Mouse (Mus musculus) kidney, embryonic 16.5 days (tissue): ENCODE measurements around the gene Syce3. TPM values are rescaled to one million over a fixed set of nuclear protein-coding genes. Genes with fewer than 3 reads are reported as not detected.
A peak's percentile ranks its signal among the peaks of the same experiment; 100 is the strongest.

Source experiments
- ATAC-seq: fragments of 200-750 bp; cut with Nextera tagmentation; 2 replicates; pipeline ENCODE4 v1.8.0; 2017; ENCODE audit warnings: moderate TSS enrichment; ENCODE audit not compliant: low FRiP score, low TSS enrichment
- H3K27ac ChIP-seq: fragments of 300-500 bp; sonication (generic); 2 replicates; pipeline ENCODE4 v1.5.1; 2014; ENCODE audit warnings: low read length
- H3K27me3 ChIP-seq: fragments of 300-500 bp; sonication (generic); 2 replicates; pipeline ENCODE4 v1.6.1; 2014; ENCODE audit warnings: low read length, control low read depth, mixed read lengths; ENCODE audit not compliant: insufficient read depth
- H3K36me3 ChIP-seq: fragments of 300-500 bp; sonication (generic); 2 replicates; pipeline ENCODE4 v1.6.1; 2014; ENCODE audit warnings: low read length, control low read depth, mixed read lengths; ENCODE audit not compliant: insufficient read depth
- H3K4me1 ChIP-seq: fragments of 300-500 bp; sonication (generic); 2 replicates; pipeline ENCODE4 v1.6.1; 2014; ENCODE audit warnings: low read length, control low read depth, mixed read lengths; ENCODE audit not compliant: insufficient read depth
- H3K4me2 ChIP-seq: fragments of 300-500 bp; sonication (generic); replicated peaks from 2 replicates; pipeline ENCODE4 v1.6.1; 2014; ENCODE audit warnings: low read depth, low read length
- H3K4me3 ChIP-seq: fragments of 300-500 bp; sonication (generic); 2 replicates; pipeline ENCODE4 v1.5.1; 2014; ENCODE audit warnings: mild to moderate bottlenecking, low read length
- H3K9ac ChIP-seq: fragments of 300-500 bp; sonication (generic); replicated peaks from 2 replicates; pipeline ENCODE4 v1.6.1; 2014; ENCODE audit warnings: low read length
- H3K9me3 ChIP-seq: fragments of 300-500 bp; sonication (generic); 2 replicates; pipeline ENCODE4 v1.6.1; 2016; ENCODE audit warnings: low read length, control low read depth
- WGBS: fragments of 180-500 bp; shearing (Covaris S2); extraction: QIAGEN DNeasy Blood & Tissue Kit; methylation state at CpG from one replicate; pipeline ENCODE4 v1.1.7; 2014; 5-methylcytosine and 5-hydroxymethylcytosine counted together
- polyA plus RNA-seq: library from polyadenylated mRNA; unstranded; fragments of >200 nt; fragmentation: Nextera tagmentation; extraction: Ambion mirVana; gene quantifications from 2 replicates; pipeline ENCODE4 v1.2.1, GENCODE M21; 2015

The Syce3 gene
- polyA plus RNA-seq, 1 experiment from 2014 or later = not detected

DNA sequence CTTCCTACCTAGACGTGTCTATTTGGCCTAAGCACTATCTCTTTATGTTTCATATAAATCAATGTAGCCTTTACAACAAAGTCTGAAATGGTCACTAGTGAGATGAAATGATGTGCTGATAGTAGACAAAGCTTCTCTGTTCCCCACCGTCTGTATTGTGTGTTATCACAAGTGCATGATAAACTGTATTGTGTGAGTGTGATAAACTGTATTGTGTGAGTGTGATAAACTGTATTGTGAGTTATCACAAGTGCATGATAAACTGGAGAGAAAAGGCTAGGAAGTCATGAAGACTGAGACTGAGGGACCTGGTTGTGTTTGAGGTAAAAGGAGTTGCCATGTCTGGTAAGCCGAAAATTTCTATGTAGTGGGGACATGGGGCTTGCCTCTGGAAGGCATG, 51.5 kb downstream of the Syce3 start:
- H3K27ac ChIP-seq = no peak overlapping the region
- H3K27me3 ChIP-seq = no peaks in the 10 kb centered on the region
- no peak for ATAC-seq
- no peak overlapping the region for H3K9ac ChIP-seq
- no peak overlapping the region for H3K4me2 ChIP-seq
- peaks cover 22% of the 10 kb centered on the region for H3K4me1 ChIP-seq
- no peaks in the 10 kb centered on the region for H3K9me3 ChIP-seq
- 78% methylated on average over 3 of the region's 3 CpGs for WGBS
- H3K36me3 ChIP-seq = peaks cover 29% of the 10 kb centered on the region
- no peak overlapping the region for H3K4me3 ChIP-seq

- under 1% methylated on average over 15 of the region's 15 CpGs for WGBS
- peak; percentile 74 for ATAC-seq
These were observed 53.9 kb downstream of the Syce3 start for GRCm38 (mm10) chr15:89356372-89356771.

DNA sequence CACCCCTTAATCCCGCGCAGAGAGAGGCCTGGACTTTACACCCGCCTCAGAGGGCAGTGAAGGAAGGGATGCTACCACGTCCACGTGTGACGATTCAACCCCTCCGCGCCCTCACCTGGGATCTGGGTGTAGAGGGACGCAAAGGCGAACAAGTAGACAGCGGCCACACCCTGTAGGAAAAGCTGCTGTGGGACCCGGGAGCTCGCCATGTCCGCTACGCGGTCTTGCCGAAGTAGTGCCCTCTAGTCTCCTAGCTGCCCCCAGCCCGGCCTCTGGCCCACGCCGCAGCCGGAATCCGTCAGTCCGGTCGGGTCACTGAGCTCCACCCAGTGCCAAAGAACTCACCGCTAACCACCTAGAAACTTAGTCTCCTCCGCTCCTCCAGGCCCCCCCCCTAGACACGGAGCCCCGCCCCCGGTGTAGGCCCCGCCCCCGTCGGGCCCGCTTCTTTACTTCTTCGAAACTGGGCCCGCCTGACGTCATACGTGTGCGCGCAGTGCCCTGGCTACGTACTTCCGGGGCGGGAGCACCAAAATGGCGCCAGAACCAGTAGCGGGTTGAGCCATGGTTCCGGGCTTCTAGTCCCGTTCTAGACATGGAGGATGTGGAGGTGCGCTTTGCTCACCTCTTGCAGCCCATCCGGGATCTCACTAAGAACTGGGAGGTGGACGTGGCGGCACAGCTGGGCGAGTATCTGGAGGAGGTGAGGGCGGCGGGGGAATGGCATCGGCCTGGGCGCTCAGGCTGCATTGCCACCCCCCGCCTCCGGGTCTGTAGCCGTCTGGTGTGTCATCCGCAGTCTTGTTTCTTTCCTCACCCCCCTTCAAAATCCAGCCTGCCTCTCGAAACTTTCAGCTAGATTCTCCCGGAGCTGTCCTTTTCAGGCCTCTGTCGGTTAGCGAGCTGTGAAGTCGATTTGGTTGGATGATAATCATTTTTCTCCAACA, 54.8 kb downstream of the Syce3 start, which contains the start of the genes Lmf2 and Ncaph2:
Gene Lmf2, minus strand, starts transcription at position 419 of the 947 bp plus-strand sequence.
Gene Ncaph2, plus strand, starts transcription at position 479 of the 947 bp plus-strand sequence.
- Histone ChIP-seq H3K9me3 (no peaks in the 10 kb centered on the region), H3K27me3 (no peaks in the 10 kb centered on the region), H3K27ac (peak within 1 kb of the TSS; percentile 89), H3K4me1 (peaks cover 22% of the 10 kb centered on the region), H3K36me3 (peaks cover 31% of the 10 kb centered on the region), H3K9ac (peak within 1 kb of the TSS; percentile 77), H3K4me2 (peak within 1 kb of the TSS; percentile 80), H3K4me3 (peak within 1 kb of the TSS; percentile 62)
- WGBS = under 1% methylated on average over 62 of the region's 64 CpGs
- peak; percentile 90 for ATAC-seq

More at GRCm38 (mm10) chr15:89356372-89356771, 53.9 kb downstream of the Syce3 start:
- peaks cover 22% of the 10 kb centered on the region for H3K4me1 ChIP-seq
- no peaks in the 10 kb centered on the region for H3K9me3 ChIP-seq
- peak overlapping the region; percentile 62 for H3K4me3 ChIP-seq
- H3K4me2 ChIP-seq = peak overlapping the region; percentile 76
- no peaks in the 10 kb centered on the region for H3K27me3 ChIP-seq
- peak overlapping the region; percentile 77 for H3K9ac ChIP-seq
- peak overlapping the region; percentile 89 for H3K27ac ChIP-seq
- peaks cover 32% of the 10 kb centered on the region for H3K36me3 ChIP-seq

GRCm38 (mm10) chr15:89354455-89354854, 55.8 kb downstream of the Syce3 start:
- H3K36me3 ChIP-seq = peaks cover 29% of the 10 kb centered on the region
- H3K4me2 ChIP-seq = peak overlapping the region; percentile 80
- H3K4me3 ChIP-seq = peak overlapping the region; percentile 62
- peak overlapping the region; percentile 77 for H3K9ac ChIP-seq
- H3K4me1 ChIP-seq = peaks cover 22% of the 10 kb centered on the region
- 70% methylated on average over 7 of the region's 7 CpGs for WGBS
- no peaks in the 10 kb centered on the region for H3K9me3 ChIP-seq
- ATAC-seq = no peak
- H3K27me3 ChIP-seq = no peaks in the 10 kb centered on the region
- H3K27ac ChIP-seq = no peak overlapping the region

- H3K36me3 ChIP-seq = peaks cover 29% of the 10 kb centered on the region
- H3K4me1 ChIP-seq = peaks cover 22% of the 10 kb centered on the region
- peak overlapping the region; percentile 77; the same call in 1 of the 2 replicates for H3K9ac ChIP-seq
- 96% methylated on average over 16 of the region's 16 CpGs for WGBS
- no peak for ATAC-seq
- H3K4me2 ChIP-seq = no peak overlapping the region
- H3K27ac ChIP-seq = no peak overlapping the region
- no peak overlapping the region for H3K4me3 ChIP-seq
- no peaks in the 10 kb centered on the region for H3K9me3 ChIP-seq
- no peaks in the 10 kb centered on the region for H3K27me3 ChIP-seq
These were observed 56.5 kb downstream of the Syce3 start for GRCm38 (mm10) chr15:89353837-89354236.

- no peak overlapping the region for H3K27ac ChIP-seq
- no peaks in the 10 kb centered on the region for H3K27me3 ChIP-seq
- ATAC-seq = no peak
- 98% methylated on average over 12 of the region's 12 CpGs for WGBS
- peaks cover 17% of the 10 kb centered on the region for H3K4me1 ChIP-seq
- H3K9ac ChIP-seq = no peak overlapping the region
- H3K36me3 ChIP-seq = peaks cover 29% of the 10 kb centered on the region
- H3K9me3 ChIP-seq = no peaks in the 10 kb centered on the region
- no peak overlapping the region for H3K4me3 ChIP-seq
- H3K4me2 ChIP-seq = no peak overlapping the region
These were observed 57.5 kb downstream of the Syce3 start for GRCm38 (mm10) chr15:89352795-89353194.

DNA sequence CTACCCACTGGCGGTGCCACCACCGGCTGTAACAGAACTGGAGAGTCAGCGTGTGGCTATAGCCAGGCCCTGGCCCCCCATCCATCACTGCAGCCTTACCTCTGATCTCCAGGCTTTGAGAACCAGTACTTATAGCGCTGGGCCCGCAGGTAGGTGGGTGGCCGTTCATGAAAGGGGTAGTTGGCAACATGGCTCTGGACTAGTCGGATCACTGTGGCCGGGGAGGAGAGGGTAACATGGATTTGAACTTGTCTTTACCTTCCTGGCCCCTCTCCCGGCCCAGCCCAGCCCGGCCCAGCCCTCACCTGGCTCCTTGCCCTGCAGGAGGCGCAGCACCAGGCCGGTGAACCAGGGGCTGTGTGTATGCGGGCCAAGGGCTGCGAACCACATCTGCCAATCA, 58.2 kb downstream of the Syce3 start:
- no peak overlapping the region for H3K4me3 ChIP-seq
- H3K4me1 ChIP-seq = peaks cover 14% of the 10 kb centered on the region
- no peaks in the 10 kb centered on the region for H3K9me3 ChIP-seq
- no peaks in the 10 kb centered on the region for H3K27me3 ChIP-seq
- no peak for ATAC-seq
- peaks cover 29% of the 10 kb centered on the region for H3K36me3 ChIP-seq
- WGBS = 94% methylated on average over 14 of the region's 14 CpGs
- H3K9ac ChIP-seq = no peak overlapping the region
- H3K27ac ChIP-seq = no peak overlapping the region
- H3K4me2 ChIP-seq = no peak overlapping the region

GRCm38 (mm10) chr15:89351302-89351701, 59.0 kb downstream of the Syce3 start:
- H3K36me3 ChIP-seq = peaks cover 29% of the 10 kb centered on the region
- H3K27me3 ChIP-seq = no peaks in the 10 kb centered on the region
- no peak overlapping the region for H3K9ac ChIP-seq
- H3K9me3 ChIP-seq = no peaks in the 10 kb centered on the region
- ATAC-seq = no peak
- H3K4me3 ChIP-seq = no peak overlapping the region
- H3K4me2 ChIP-seq = no peak overlapping the region
- WGBS = 93% methylated on average over 15 of the region's 15 CpGs
- H3K27ac ChIP-seq = no peak overlapping the region
- peaks cover 11% of the 10 kb centered on the region for H3K4me1 ChIP-seq

DNA sequence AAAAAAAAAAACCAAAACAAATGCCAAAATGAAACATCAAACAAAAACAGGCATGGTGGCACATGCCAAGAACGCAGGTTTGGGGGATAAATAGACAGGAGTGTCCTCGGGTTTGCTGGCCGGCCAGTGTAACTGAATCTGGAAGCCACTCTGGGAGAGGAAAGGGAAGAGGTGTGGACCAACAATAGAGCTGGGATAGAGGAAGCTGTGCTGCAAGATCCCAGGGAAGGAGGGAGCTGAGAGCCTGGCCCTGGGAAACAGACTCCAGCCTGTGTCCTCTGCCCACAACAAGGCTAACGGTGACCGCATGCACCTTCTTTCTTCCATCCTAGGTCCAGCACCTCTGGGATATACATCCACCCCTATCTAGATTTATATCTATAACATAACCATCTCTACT, 59.9 kb downstream of the Syce3 start:
- no peaks in the 10 kb centered on the region for H3K9me3 ChIP-seq
- ATAC-seq = no peak
- 80% methylated on average over 5 of the region's 5 CpGs for WGBS

DNA sequence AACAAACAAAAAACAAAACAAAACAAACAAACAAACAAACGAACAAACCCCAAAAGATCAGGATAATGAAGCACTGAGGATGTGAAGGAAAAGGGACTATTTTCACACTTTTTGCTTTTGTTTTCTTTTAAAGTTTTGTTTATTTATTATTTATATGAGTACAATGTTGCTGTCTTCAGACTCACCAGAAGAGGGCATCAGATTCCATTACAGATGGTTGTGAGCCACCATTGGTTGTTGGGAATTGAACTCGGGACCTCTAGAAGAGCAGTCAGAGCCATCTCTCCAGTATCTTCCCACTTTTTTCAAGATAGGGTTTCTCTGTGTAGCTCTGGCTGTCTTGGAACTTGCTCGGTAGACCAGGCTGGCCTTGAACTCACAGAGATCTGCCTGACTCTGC, 67.0 kb downstream of the Syce3 start:
- Histone ChIP-seq H3K4me2 (no peak overlapping the region), H3K4me1 (no peaks in the 10 kb centered on the region), H3K9ac (no peak overlapping the region), H3K27me3 (no peaks in the 10 kb centered on the region), H3K9me3 (no peaks in the 10 kb centered on the region), H3K27ac (no peak overlapping the region), H3K4me3 (no peak overlapping the region), H3K36me3 (no peaks in the 10 kb centered on the region)
- WGBS = 86% methylated on average over 3 of the region's 3 CpGs
- ATAC-seq = no peak

More for the DNA sequence above, 59.9 kb downstream of the Syce3 start:
- Histone ChIP-seq H3K4me3 (no peak overlapping the region), H3K27me3 (no peaks in the 10 kb centered on the region), H3K36me3 (peaks cover 29% of the 10 kb centered on the region), H3K9ac (no peak overlapping the region), H3K27ac (no peak overlapping the region), H3K4me2 (no peak overlapping the region), H3K4me1 (peaks cover 11% of the 10 kb centered on the region)
